Mouse (Mus musculus) heart, adult 2 months (tissue): Measurements from ENCODE around the gene Iqcg. TPM values are rescaled to one million over a fixed set of nuclear protein-coding genes. Genes with fewer than 3 reads are reported as not detected.

Experiments used
- DNase-seq, 2 experiments: peaks; one replicate each; pipeline ENCODE4 v3.0.0; 2021
- H3K27ac ChIP-seq: fragments of 200-600 bp; 2 replicates; pipeline ENCODE4 v1.8.1; 2022
- H3K27me3 ChIP-seq: fragments of 200-500 bp; 2 replicates; pipeline ENCODE4 v1.6.1; 2012; ENCODE audit warnings: mild to moderate bottlenecking, low read length, inconsistent platforms, mixed read lengths; ENCODE audit not compliant: control insufficient read depth, insufficient read depth
- H3K36me3 ChIP-seq: fragments of 200-500 bp; 2 replicates; pipeline ENCODE4 v1.6.1; 2012; ENCODE audit warnings: low read length, inconsistent platforms; ENCODE audit not compliant: control insufficient read depth, insufficient read depth
- H3K4me1 ChIP-seq: fragments of 200-500 bp; 2 replicates; pipeline ENCODE4 v1.6.1; 2011; ENCODE audit warnings: low read length; ENCODE audit not compliant: control insufficient read depth, insufficient read depth
- H3K4me3 ChIP-seq: fragments of 200-600 bp; 2 replicates; pipeline ENCODE4 v1.8.1; 2022
- H3K79me2 ChIP-seq: fragments of 200-500 bp; replicated peaks from 2 replicates; pipeline ENCODE4 v1.6.1; 2012; ENCODE audit warnings: mild to moderate bottlenecking, inconsistent platforms, low read length, moderate library complexity, mixed read lengths; ENCODE audit not compliant: control insufficient read depth, insufficient read depth
- H3K9ac ChIP-seq: fragments of 200-500 bp; 2 replicates; pipeline ENCODE4 v1.6.1; 2012; ENCODE audit warnings: low read depth, mild to moderate bottlenecking, control low read depth, inconsistent platforms, low read length, mixed read lengths
- CTCF ChIP-seq: fragments of 200-600 bp; IDR thresholded peaks from 2 replicates; pipeline ENCODE4 v1.8.1; 2022; ENCODE audit warnings: antibody characterized with exemption, mild to moderate bottlenecking, moderate library complexity
- EP300 ChIP-seq: fragments of 200-500 bp; IDR thresholded peaks from 2 replicates; pipeline ENCODE4 v1.6.1; 2011; ENCODE audit warnings: low read depth, low read length, control low read depth; ENCODE audit not compliant: insufficient read depth
- POLR2A ChIP-seq: fragments of 200-500 bp; IDR thresholded peaks from 2 replicates; pipeline ENCODE4 v1.6.1; 2011; ENCODE audit warnings: mild to moderate bottlenecking, low read depth, low read length, control low read depth; ENCODE audit not compliant: insufficient read depth
- WGBS: fragments of 180-500 bp; shearing (Covaris S2); methylation state at CpG from one replicate; pipeline ENCODE4 v1.1.7; 2018; 5-methylcytosine and 5-hydroxymethylcytosine counted together
- intact Hi-C: fragments of 180-260 bp; cut with DNase I; formaldehyde crosslinking; loops from one replicate; pipeline ENCODE4 v1.15.1; 2025
- polyA plus RNA-seq: library from polyadenylated mRNA; depleted of rRNA; stranded (reverse); fragments of >200 nt; gene quantifications from 2 replicates; pipeline ENCODE4 v1.2.3, GENCODE M21; 2012
- total RNA-seq, 2 experiments: library from RNA; stranded (reverse); gene quantifications; 2 replicates each; pipeline ENCODE4 v1.2.3; 2021

The Iqcg gene
- total and polyA plus RNA-seq, 3 experiments, result 0.25 to 0.84 (median 0.57) TPM

- intact Hi-C loops, result no loop called here
- TF ChIP-seq EP300 (no peak), CTCF (no peak), POLR2A (no peak)
- DNase-seq, result no peak
- WGBS, result 77% methylated on average over 6 of the region's 6 CpGs
- H3K27ac ChIP-seq, result no peak overlapping the region
- no peaks in the 10 kb centered on the region for H3K79me2 ChIP-seq
- no peak overlapping the region for H3K4me3 ChIP-seq
- H3K4me1 ChIP-seq, result no peaks in the 10 kb centered on the region
- H3K27me3 ChIP-seq, result no peaks in the 10 kb centered on the region
- no peaks in the 10 kb centered on the region for H3K36me3 ChIP-seq
- H3K9ac ChIP-seq, result no peak overlapping the region
Observed at GRCm38 (mm10) chr16:33076078-33076477, 20.1 kb upstream of the Iqcg start.

- TF ChIP-seq CTCF, result no peak
- TF ChIP-seq EP300, result no peak
- TF ChIP-seq POLR2A, result no peak
- Histone ChIP-seq H3K9ac (no peak overlapping the region), H3K27ac (no peak overlapping the region), H3K36me3 (no peaks in the 10 kb centered on the region), H3K4me1 (no peaks in the 10 kb centered on the region), H3K4me3 (no peak overlapping the region), H3K27me3 (no peaks in the 10 kb centered on the region), H3K79me2 (no peaks in the 10 kb centered on the region)
- WGBS, result 60% methylated on average over 5 of the region's 5 CpGs
- intact Hi-C loops, result no loop called here
- DNase-seq, result no peak
Observed at GRCm38 (mm10) chr16:33074967-33075366, 18.9 kb upstream of the Iqcg start.

- WGBS, result 89% methylated on average over 6 of the region's 6 CpGs
- Histone ChIP-seq H3K36me3 (no peaks in the 10 kb centered on the region), H3K27me3 (no peaks in the 10 kb centered on the region), H3K27ac (no peak overlapping the region), H3K4me1 (no peaks in the 10 kb centered on the region), H3K9ac (no peak overlapping the region), H3K79me2 (no peaks in the 10 kb centered on the region), H3K4me3 (no peak overlapping the region)
- no peak for DNase-seq
- TF ChIP-seq POLR2A (no peak), EP300 (no peak), CTCF (no peak)
- intact Hi-C loops, result no loop called here
Observed at GRCm38 (mm10) chr16:33072871-33073557, 17.0 kb upstream of the Iqcg start.

GRCm38 (mm10) chr16:33070928-33071327 lies 14.9 kb upstream of the Iqcg start:
- intact Hi-C loops, result no loop called here
- TF ChIP-seq EP300 (no peak), CTCF (no peak), POLR2A (no peak)
- no peaks in the 10 kb centered on the region for H3K4me1 ChIP-seq
- no peak overlapping the region for H3K9ac ChIP-seq
- no peaks in the 10 kb centered on the region for H3K27me3 ChIP-seq
- DNase-seq, result no peak
- no peaks in the 10 kb centered on the region for H3K36me3 ChIP-seq
- no peak overlapping the region for H3K27ac ChIP-seq
- no peak overlapping the region for H3K4me3 ChIP-seq
- no peaks in the 10 kb centered on the region for H3K79me2 ChIP-seq

- Histone ChIP-seq H3K27ac (no peak overlapping the region), H3K36me3 (no peaks in the 10 kb centered on the region), H3K27me3 (no peaks in the 10 kb centered on the region), H3K9ac (no peak overlapping the region), H3K4me3 (no peak overlapping the region), H3K79me2 (no peaks in the 10 kb centered on the region), H3K4me1 (no peaks in the 10 kb centered on the region; the same call in 1 of the 2 replicates)
- no peak for TF ChIP-seq POLR2A
- DNase-seq, result no peak
- intact Hi-C loops, result no loop called here
- WGBS, result 81% methylated on average over 9 of the region's 9 CpGs
Observed at GRCm38 (mm10) chr16:33064636-33065035, 8.6 kb upstream of the Iqcg start.

- Histone ChIP-seq H3K27ac (no peak overlapping the region), H3K79me2 (no peaks in the 10 kb centered on the region), H3K9ac (peak overlapping the region; percentile 81), H3K36me3 (peaks cover 6% of the 10 kb centered on the region), H3K4me3 (peak overlapping the region; percentile 81), H3K4me1 (no peaks in the 10 kb centered on the region; the same call in 1 of the 2 replicates), H3K27me3 (no peaks in the 10 kb centered on the region)
- TF ChIP-seq POLR2A (no peak), CTCF (no peak), EP300 (no peak)
- intact Hi-C loops, result no loop called here
- DNase-seq, result no peak
- WGBS, result 9% methylated on average over 7 of the region's 7 CpGs
Observed at GRCm38 (mm10) chr16:33063267-33063666, 7.2 kb upstream of the Iqcg start.
